Mouse (Mus musculus) testis, adult 2 months (tissue): ENCODE measurements around the gene Bmi1.

Experiments used
- CTCF ChIP-seq: fragments of 200-500 bp; IDR thresholded peaks from 2 replicates; pipeline ENCODE4 v1.5.1; 2012; ENCODE audit warnings: low read depth, mild to moderate bottlenecking, inconsistent platforms, low read length, moderate library complexity; ENCODE audit not compliant: control insufficient read depth, insufficient read depth, insufficient replicate concordance
- POLR2A ChIP-seq: fragments of 200-500 bp; IDR thresholded peaks from 2 replicates; pipeline ENCODE4 v1.6.1; 2012; ENCODE audit warnings: low read depth, mild to moderate bottlenecking, inconsistent platforms, low read length, moderate library complexity; ENCODE audit not compliant: control insufficient read depth

DNA sequence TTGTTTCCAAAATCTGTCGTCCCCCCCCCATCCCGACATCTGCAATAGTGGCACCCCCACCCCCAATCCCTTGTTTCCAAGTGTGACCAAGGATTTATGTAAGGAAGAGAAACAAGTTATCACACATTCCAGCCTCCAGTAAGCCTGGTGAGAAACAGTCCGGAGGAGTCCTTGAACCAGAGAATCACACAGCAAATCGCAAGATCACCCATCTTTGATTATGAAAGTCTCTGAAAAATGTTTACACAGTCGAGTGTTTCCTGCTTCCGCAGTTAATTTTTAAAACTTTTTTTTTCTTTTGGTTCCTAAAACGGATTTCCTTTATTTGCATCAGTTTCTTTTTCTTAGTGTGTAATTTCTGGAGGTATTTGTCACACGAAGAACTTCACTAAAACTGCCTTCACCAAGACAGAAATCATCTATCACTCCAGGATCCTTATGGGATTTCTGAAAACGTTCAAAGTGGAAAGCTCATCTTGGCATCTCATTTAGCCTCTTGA lies 10.9 kb downstream of the Bmi1 start:
- no peak for TF ChIP-seq CTCF
- no peak for TF ChIP-seq POLR2A
